ENCODE assay signal across 27 mouse cellular contexts in the genomic region with DNA sequence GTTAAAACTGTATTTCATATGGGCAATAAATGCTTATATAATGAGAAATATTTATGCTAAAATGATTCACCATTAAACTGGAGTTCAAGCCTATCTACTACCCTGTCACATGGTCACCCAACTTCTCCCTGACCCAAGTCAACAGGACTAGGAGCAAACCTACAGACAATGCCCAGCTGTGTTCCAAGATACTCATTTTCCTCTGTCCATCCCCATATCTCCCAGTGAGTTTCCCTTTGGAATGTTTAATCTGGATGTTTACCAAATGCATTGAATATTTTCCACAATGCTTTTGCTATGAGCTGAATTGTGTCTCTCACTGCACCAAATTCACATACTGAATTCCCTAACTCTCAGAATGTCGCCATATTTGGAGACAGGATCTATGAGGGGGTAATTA.
A peak's percentile ranks its signal among the peaks of the same experiment; 100 is the strongest.
DNase-seq lines count a peak whose midpoint lies in the region; ATAC-seq and TF ChIP-seq lines count a peak whose summit lies in the region.
"Had no signal": no experiment of that assay in that cellular context is flagged by ENCODE, and none has a peak within 500 bp of the region (broad histone marks: within the 10 kb centered on the region; RNA-seq: fewer than 3 reads in every experiment).

No protein-coding gene starts in this region.

- no peak for DNase-seq in heart, adult 18-20 months
- DNase-seq in heart, postnatal 0 days (ENCODE audit: low spot score), result peak; percentile 8
- no peak for DNase-seq in heart, postnatal 4 days
- no peak for DNase-seq in kidney, postnatal 14 days
- DNase-seq in Muller cell, postnatal 12 days (ENCODE audit: inconsistent ontology term), result peak; percentile 76
- DNase-seq: adrenal gland, postnatal 14 days; cerebellum, adult 11 months; cerebellum, adult 9-10 months; cerebellum, postnatal 36 days; gastrocnemius, postnatal 10 days; kidney, adult 8-10 months; layer of hippocampus, adult 9-11 months; liver; lung, postnatal 4 days; right cerebral cortex, adult 18-20 months; spleen, adult 18-20 months; thymus, postnatal 14 days had no signal

- no peaks in the 10 kb centered on the region for H3K4me1 ChIP-seq in heart, embryonic 11.5 days (ENCODE audit: control insufficient read depth, insufficient read depth, low read length)
- no peaks in the 10 kb centered on the region for H3K4me1 ChIP-seq in heart, postnatal 0 days (ENCODE audit: control insufficient read depth, insufficient read depth)
- H3K4me1 ChIP-seq in kidney, embryonic 16.5 days (ENCODE audit: insufficient read depth, low read length), result no peaks in the 10 kb centered on the region
- H3K4me1 ChIP-seq: forebrain, embryonic 13.5 days; hindbrain, embryonic 13.5 days; lung, embryonic 15.5 days; midbrain, embryonic 12.5 days; neural tube, embryonic 12.5 days had no signal

- H3K27ac ChIP-seq in heart, embryonic 11.5 days (ENCODE audit: low read depth, low read length), result no peak overlapping the region
- no peak overlapping the region for H3K27ac ChIP-seq in heart, postnatal 0 days (ENCODE audit: low read depth)
- H3K27ac ChIP-seq in kidney, embryonic 16.5 days (ENCODE audit: low read length), result peak overlapping the region; percentile 74
- H3K27ac ChIP-seq: forebrain, embryonic 13.5 days; hindbrain, embryonic 13.5 days; liver, embryonic 14.5 days; lung, embryonic 15.5 days; midbrain, embryonic 12.5 days; neural tube, embryonic 12.5 days had no signal

- no peaks in the 10 kb centered on the region for H3K36me3 ChIP-seq in heart, embryonic 11.5 days (ENCODE audit: control insufficient read depth, insufficient read depth, low read length)
- H3K36me3 ChIP-seq in heart, postnatal 0 days (replicated peaks; ENCODE audit: control insufficient read depth, insufficient read depth, low read length), result no peaks in the 10 kb centered on the region
- H3K36me3 ChIP-seq in kidney, embryonic 16.5 days (ENCODE audit: insufficient read depth, low read length), result no peaks in the 10 kb centered on the region
- H3K36me3 ChIP-seq: hindbrain, embryonic 13.5 days; lung, embryonic 15.5 days; midbrain, embryonic 12.5 days; neural tube, embryonic 12.5 days had no signal

- WGBS in heart, embryonic 11.5 days (ENCODE audit: insufficient replicate concordance), result 65% methylated on average over 1 of the region's 1 CpGs
- WGBS in heart, postnatal 0 days, result 41% methylated on average over 1 of the region's 1 CpGs
- whole genome bisulfite sequencing in kidney, embryonic 16.5 days, result 44% methylated on average over 1 of the region's 1 CpGs

- no peak for TF ChIP-seq EP300 in heart, postnatal 0 days (IDR thresholded peaks at IDR 0.05; ENCODE audit: low read depth)

- no peaks in the 10 kb centered on the region for H3K27me3 ChIP-seq in heart, embryonic 11.5 days (ENCODE audit: control insufficient read depth, insufficient read depth, low read length)
- H3K27me3 ChIP-seq in heart, postnatal 0 days (ENCODE audit: control insufficient read depth, insufficient read depth, low read length), result no peaks in the 10 kb centered on the region
- H3K27me3 ChIP-seq in kidney, embryonic 16.5 days (ENCODE audit: insufficient read depth, low read length), result no peaks in the 10 kb centered on the region
- H3K27me3 ChIP-seq: forebrain, embryonic 13.5 days; hindbrain, embryonic 13.5 days; lung, embryonic 15.5 days; neural tube, embryonic 12.5 days had no signal

- TF ChIP-seq CTCF in heart, postnatal 0 days (IDR thresholded peaks at IDR 0.05; ENCODE audit: low read depth), result no peak

- H3K9ac ChIP-seq in heart, embryonic 11.5 days (ENCODE audit: low read depth, low read length), result no peak overlapping the region
- H3K9ac ChIP-seq in heart, postnatal 0 days (replicated peaks; ENCODE audit: low read depth, low read length), result no peak overlapping the region
- H3K9ac ChIP-seq in kidney, embryonic 16.5 days (replicated peaks; ENCODE audit: low read length), result no peak overlapping the region
- H3K9ac ChIP-seq: forebrain, embryonic 13.5 days; hindbrain, embryonic 13.5 days; liver, embryonic 14.5 days; lung, embryonic 15.5 days; midbrain, embryonic 12.5 days; neural tube, embryonic 12.5 days had no signal

- H3K9me3 ChIP-seq in heart, embryonic 11.5 days (replicated peaks; ENCODE audit: control insufficient read depth, low read length), result no peaks in the 10 kb centered on the region
- no peaks in the 10 kb centered on the region for H3K9me3 ChIP-seq in heart, postnatal 0 days (replicated peaks; ENCODE audit: control insufficient read depth, low read length)
- no peaks in the 10 kb centered on the region; the same call in 1 of the 2 replicates for H3K9me3 ChIP-seq in kidney, embryonic 16.5 days (ENCODE audit: low read length)
- H3K9me3 ChIP-seq: forebrain, embryonic 13.5 days; hindbrain, embryonic 13.5 days; lung, embryonic 15.5 days; megakaryocyte, embryonic 14.5 days; midbrain, embryonic 12.5 days; neural tube, embryonic 12.5 days had no signal

- H3K4me3 ChIP-seq in heart, embryonic 11.5 days (ENCODE audit: low read depth, low read length), result no peak overlapping the region
- H3K4me3 ChIP-seq in heart, postnatal 0 days (ENCODE audit: low read depth, low read length), result no peak overlapping the region
- H3K4me3 ChIP-seq in kidney, embryonic 16.5 days (ENCODE audit: low read length), result no peak overlapping the region
- H3K4me3 ChIP-seq: forebrain, embryonic 13.5 days; hindbrain, embryonic 13.5 days; lung, embryonic 15.5 days; megakaryocyte, embryonic 14.5 days; midbrain, embryonic 12.5 days; myocyte; neural tube, embryonic 12.5 days had no signal

- no peak overlapping the region for H3K4me2 ChIP-seq in heart, embryonic 11.5 days
- no peak overlapping the region for H3K4me2 ChIP-seq in heart, postnatal 0 days (ENCODE audit: low read depth, low read length)
- H3K4me2 ChIP-seq in kidney, embryonic 16.5 days (replicated peaks; ENCODE audit: low read depth, low read length), result no peak overlapping the region
- H3K4me2 ChIP-seq: forebrain, embryonic 13.5 days; hindbrain, embryonic 13.5 days; lung, embryonic 15.5 days; midbrain, embryonic 12.5 days; neural tube, embryonic 12.5 days had no signal

- ATAC-seq in heart, embryonic 11.5 days (replicated peaks; ENCODE audit: insufficient number of reproducible peaks, low FRiP score, low TSS enrichment), result 0 out of 2 replicates have a peak, but pooled peaks have one; percentile 59
- ATAC-seq in heart, postnatal 0 days (ENCODE audit: insufficient read depth, low read depth), result no peak
- peak; percentile 80 for ATAC-seq in kidney, embryonic 16.5 days (ENCODE audit: low FRiP score, low TSS enrichment)
- ATAC-seq: forebrain, embryonic 13.5 days had no signal

Comparison
In these comparisons a context has a peak if more than half of its experiments do, and no peak if none do; other contexts are left out.
1. DNase-seq: peak in heart, postnatal 0 days (single experiment) and Muller cell, postnatal 12 days (single experiment); none in heart, adult 18-20 months (0 of 2), heart, postnatal 4 days (single experiment) and kidney, postnatal 14 days (single experiment).